Mouse (Mus musculus) R1 (cell line): ENCODE results near the gene Psd.

Experiments used
- DNase-seq: peaks from one replicate; pipeline ENCODE4 v3.0.0-alpha.2; 2018; ENCODE audit warnings: low read depth, low spot score

The Psd gene

DNA sequence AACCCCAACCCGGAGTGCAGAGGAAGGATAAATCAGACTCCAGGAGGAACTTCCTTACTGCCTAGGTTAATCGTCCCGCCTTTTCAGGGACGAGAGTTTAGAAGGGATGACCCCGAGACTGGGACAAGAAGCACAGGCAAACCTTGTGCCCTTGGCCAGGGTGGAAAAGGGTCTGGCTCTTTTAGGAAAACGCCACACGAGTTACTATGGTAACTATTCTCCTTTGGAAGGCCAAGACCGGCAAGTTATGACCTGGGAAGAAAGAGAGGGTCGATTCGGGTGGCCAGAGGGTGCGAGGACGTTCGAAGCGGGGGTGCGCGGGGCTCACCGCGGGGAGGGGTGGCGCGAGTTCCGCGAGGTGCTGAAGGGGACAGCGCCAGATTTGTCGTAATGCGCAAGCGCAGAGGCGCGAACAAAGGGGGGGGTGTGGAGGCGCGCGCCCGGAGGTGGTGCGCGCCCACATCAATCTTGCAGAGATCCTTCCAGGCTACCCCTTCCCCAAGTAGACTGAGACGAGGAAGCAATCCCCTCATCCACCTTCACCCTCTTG is at the start of gene Psd:
Psd (minus strand) TSS at position 401 of the 550 bp plus-strand sequence.
- peak; percentile 70 for DNase-seq

DNA sequence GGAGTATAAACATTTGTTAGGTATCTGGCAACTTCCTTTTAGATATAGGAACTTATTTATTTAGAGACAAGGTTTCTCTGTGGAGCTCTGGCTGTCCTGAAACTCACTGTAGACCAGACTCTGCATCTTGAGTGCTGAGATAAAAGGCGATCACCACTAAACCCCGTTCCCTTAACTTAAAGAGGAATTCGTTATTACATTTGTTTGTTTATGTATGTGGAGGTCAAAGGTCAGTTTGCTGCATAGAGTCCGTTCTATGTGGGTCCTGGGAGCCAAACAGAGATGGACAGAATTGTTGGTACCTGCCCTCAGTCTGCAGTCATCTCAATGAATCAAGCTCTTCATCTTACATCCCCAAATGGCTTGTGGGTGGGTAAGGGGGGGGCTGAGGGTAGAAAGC is 48.9 kb upstream of the Psd start:
- DNase-seq: no peak

DNA sequence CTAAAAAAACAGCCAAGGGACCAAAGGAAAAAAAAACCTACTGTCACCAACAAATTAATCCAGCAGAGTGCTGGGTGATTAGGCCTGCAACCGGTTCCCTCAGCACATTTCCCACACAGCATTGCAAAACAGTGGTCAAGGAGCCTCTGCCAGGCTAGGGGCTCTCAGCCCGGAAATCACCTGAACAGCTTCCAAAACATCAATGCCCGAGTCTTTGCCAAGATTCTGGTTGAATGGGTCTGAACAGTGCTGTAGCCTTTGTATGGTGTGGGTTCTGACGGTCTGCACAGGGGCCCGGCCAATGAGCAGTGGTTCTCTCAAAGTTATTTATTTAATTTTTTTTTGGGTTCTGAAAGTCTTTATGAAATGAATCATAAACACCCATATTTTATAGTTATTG is 48.5 kb upstream of the Psd start:
- DNase-seq: no peak

DNA sequence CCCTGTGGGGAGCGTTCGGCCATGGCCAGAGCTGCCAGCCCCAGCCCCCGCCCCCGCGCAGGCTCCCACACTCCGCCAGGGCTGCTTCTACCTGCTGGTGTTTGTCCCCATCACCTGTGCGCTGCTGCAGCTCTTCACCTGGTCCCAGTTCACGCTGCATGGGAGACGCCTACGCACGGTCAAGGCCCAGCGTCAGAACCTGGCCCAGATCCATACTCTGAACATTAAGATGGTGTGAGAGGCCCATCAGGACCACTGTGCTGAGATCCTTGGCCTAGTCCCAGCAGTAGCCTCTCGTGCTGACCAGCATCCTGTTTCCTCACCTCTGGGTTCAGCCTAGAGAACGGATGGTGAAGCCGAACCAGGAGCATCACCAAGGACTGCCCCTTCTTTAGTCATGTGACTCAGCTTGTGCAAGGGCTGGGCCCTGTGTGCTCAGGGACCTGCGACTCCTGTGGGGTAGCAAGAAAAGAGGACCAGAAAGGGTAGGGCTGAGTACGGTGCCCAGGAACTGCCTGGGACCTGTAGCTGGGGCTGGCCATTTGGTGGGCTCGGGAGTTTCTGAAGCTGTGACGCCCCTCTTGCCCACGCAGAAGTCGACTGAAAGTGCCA is 47.6 kb upstream of the Psd start:
- DNase-seq: peak; percentile 56

DNA sequence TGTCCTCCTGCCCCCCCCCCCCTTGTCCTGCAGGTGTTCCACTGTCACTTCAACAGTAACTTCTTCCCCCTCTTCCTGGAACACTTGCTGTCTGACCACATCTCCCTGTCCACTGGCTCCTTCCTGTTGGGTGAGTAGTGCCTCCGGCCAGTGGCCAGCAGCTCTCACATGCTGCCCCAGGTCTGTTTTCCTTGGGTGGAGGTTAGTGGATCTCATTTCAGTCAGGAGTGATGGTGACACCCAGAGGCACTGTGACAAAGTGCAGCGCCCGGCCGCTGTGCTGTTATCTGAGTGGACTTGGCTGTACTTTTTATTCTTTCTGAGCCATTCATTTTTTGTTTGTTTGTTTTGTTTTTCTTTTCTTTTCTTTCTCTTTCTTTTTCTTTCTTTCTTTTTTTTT is 42.2 kb upstream of the Psd start:
- DNase-seq: peak; percentile 26

DNA sequence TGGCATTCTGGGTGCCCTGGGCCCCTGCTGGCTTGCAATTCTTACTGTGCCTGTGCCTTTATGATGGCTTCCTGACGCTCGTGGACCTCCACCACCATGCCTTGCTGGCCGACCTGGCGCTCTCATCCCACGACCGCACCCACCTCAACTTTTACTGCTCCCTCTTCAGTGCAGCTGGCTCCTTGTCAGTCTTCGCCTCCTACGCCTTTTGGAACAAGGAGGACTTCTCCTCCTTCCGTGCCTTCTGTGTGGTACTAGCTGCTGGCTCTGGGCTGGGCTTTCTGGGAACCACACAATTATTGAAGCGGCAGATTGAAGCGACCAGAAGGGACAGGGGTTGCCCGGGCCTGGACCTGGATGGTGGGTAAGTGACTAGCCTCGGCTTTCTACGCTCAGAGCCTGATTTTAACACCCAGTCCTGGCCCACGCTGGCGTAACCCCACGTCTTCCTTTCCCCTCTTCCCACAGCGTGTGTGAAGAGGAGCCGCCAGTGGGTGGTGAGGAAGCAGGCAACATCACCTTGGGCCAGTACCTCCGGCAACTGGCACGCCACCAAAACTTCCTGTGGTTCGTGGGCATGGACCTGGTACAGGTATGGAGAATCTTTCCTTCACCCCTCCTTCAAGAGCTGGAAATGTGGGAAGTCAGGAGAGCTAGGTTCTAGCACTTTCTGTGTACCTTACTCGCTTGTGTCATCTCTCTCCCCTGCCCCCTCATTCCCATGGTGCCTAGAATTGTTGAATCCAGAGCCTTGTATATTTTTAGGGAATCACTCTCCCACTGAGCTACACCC is 41.0 kb upstream of the Psd start:
- DNase-seq: no peak

DNA sequence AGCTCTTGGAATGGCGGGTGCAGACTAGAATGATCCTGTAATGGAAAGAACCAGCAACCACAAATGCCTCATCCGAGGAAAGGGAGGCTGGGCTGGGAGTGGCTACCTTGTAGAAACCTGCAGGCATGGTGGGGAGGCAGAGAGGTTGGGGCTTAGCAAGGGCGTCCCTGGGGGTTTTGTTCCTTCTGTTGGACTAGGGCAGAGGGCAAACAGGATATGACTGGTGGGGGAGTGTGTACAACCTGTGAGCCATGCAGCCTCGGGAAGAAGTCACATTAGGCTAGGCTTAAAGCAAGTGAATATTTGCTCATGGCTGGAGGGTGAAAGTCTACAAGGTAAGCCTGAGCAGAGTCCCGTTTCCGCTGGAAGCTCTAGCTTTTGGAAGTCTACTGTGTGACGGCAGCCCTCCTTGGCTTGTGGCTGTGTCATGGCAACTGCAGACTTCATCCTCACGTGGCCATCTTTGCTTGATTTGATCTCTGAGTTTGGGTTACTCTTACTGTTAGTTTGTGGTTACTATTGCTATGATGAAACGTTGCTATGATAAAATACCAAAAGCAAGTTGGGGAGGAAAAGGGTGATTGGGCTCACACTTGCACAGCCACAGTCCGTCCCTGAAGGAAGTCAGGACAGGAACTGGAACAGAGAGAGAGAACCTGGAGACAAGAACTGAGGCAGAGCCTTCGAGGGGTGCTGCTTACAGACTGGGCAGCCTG is 36.5 kb upstream of the Psd start:
- DNase-seq: peak; percentile 20

DNA sequence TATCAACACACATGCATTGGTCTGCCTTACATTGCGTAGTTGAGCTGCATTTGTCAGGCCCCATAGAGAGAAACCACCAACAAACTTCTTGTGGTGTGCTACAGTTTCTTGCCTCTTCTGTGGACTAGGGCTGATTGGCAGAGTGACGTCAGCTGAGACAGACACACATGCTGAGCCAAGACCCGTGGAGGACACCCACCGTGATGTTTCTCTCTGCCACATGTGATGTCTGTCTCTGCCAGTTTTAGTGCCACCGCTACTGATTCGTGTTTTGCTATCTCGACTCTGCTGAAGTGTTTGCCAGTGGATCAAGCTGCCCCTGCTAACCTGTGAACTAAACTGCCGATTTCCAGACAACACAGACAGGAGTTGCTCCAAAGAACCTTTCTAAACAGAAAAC is 35.1 kb upstream of the Psd start:
- DNase-seq: no peak

DNA sequence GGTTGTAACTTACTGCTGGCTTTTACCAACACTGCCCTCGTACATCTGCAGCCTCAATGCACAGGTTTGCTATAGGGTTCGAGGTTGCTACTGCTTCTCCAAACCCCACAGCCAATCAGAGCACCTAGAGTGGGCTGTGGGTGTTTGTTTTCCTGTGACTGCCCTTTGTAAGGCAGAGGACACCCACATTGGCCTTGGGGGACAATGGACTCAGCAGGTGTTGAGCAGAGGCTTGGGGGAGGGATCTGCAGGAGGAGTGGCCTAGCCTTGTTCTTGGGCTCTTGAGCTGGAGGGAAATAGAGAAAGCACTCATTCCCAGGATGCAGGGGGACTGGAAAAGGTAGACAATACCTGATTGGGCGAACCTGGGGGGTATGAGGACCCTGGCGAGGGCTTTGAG is 31.4 kb upstream of the Psd start:
- peak; percentile 88 for DNase-seq

DNA sequence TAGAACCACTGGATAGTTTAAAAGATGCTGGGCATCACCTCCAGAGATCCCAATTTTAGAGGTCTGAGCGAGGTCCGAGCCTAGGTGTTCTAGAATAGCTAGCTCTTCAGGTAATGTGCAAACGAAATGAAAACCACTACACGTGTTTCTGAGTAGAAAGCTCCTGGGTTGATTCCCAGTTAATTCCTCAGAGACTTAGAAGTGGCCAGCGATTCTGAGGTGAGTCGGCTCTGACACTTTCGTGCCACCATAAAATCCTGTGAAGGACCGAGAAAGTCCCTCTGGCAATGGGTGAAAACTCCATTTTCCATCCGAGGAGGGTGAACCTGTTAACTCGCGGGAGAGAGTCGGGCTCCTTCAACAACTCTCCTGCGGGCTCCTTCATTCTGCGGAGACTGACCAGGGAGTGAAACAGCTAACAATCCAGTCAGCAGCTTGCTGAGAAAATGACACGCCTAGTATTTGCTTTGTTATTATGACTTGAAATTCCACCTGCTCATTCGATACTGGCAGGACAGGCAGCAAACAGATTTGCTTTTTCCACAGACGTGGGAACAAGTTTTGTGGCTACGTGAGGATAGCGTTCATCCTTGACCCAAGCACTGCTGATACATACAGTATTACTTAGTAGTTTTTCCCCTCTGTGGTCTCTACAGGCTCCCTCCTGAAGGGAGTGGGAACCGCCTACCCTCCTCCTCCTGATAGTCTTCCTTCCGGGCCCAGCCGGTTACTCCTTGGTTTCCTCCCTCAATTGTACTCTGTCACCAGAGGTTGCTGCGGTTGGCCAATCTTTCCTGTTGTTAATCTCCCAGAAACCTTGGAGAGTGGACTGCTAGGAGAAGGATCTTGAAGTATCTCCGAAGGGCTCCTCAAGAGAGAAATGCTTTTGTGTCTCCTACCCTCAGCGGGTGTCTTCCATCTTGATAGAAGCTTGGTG is 30.7 kb upstream of the Psd start:
- DNase-seq: peak; percentile 77

DNA sequence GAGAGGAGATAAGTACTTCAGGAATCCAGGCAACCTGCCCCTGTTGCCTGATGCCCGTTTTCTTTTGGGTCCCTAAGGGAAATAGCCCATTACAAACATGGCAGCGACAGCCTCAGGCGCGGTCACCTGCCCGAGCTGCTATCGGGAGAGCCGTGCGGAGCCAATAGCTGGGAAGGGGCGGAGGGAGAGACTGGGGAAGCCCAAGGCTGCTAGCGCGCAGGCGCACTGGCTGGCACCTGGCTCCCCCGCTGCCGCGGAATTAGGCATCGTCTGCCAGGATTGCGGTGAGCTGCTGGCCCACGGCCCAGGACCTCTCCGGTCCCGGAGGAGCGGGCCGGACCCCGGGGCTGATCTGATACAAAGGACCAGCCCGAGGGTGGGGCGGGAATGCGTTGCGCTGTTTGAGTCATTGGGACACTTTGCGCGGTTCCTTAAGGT is 29.8 kb upstream of the Psd start:
- peak; percentile 96 for DNase-seq

DNA sequence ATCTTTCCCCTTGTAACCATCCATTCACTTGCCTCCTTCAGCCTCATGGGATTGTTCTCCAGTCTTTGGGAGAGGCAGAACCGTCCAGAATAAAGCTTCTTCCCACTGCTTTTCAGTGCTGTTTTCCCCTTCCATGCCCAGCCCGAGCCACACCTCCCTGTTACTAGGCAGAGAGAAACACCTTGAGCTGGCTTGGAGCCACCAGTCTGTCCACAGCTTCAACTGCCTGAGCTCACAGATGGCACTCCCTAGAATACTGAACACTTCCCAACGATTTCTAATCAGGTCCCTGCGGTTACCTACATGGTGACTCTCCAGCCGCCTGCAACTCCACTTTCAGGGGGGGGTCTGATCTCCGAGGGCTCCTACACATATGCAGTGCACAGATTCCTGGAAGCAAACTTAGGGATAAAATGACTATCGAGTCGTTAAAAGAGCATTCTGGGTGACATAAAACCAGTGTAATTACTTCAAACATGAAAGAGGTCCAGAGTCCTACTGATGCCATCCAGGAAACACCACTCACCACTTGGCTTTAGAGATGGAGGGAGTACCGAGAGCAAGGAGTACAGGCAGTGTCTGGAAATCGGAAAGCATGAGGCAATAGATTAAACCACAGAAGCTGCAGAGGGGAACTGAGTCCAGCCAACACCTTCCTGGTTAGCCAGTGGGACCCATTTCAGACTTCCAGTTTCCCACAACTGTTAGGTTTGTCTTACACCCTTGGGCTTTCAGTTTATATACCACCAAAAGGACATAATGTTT is 23.4 kb upstream of the Psd start, which contains the start of gene 2310034G01Rik:
2310034G01Rik (minus strand) TSS at position 135 of the 765 bp plus-strand sequence.
- DNase-seq: no peak

DNA sequence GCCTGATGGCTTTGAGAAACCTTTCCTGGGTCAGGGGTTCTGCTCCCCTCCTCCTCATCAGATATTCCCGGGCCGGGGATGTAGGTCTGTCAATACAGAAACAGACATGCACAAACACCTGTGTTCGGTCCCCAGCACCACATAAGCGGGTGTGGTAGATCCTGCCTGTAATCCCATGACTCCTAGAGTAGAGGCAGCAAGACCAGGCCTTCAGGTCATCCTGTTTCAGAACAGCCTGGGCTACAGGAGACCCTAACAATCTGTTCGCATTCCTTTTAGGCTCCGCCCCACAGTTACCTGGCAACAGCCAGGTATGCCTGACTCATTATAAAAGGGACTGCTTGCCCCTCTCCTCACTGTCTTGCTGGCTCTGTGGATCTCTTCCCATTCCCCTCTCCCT is 22.6 kb upstream of the Psd start:
- DNase-seq: peak; percentile 51

DNA sequence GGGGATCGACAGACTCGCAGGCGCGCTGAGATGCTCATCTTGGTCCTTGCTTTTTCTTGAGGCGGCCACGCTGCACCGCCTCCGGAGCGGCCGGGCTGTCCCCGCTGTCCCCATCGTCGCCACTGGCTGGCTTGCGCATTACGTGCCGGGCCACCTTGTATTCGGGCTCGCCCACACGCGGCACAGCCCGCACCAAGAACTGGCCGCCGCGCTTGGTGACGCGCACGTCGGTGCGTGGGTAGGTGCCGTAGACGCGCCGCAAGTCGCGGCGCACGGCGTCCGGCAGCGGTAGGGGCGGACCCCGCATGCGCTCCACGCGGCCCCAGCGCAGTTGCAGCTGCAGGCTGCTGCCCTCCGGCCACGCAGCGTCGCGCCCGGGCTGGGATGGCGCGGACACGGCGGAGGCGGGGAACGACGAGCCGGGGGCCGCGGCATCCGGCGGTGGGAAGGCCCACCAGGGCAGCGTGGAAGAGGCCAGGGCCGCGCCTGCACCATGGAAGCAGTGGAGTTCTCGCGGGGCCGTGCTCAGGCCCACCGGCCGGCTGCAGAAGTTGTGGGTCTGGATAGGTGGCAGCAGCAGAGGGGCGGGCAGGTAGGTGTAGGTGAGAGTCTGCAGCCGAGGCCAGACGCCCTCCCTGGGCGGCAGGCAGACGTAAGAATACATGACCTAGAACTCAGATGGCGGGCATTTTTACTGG is 22.0 kb upstream of the Psd start:
- DNase-seq: peak; percentile 77

DNA sequence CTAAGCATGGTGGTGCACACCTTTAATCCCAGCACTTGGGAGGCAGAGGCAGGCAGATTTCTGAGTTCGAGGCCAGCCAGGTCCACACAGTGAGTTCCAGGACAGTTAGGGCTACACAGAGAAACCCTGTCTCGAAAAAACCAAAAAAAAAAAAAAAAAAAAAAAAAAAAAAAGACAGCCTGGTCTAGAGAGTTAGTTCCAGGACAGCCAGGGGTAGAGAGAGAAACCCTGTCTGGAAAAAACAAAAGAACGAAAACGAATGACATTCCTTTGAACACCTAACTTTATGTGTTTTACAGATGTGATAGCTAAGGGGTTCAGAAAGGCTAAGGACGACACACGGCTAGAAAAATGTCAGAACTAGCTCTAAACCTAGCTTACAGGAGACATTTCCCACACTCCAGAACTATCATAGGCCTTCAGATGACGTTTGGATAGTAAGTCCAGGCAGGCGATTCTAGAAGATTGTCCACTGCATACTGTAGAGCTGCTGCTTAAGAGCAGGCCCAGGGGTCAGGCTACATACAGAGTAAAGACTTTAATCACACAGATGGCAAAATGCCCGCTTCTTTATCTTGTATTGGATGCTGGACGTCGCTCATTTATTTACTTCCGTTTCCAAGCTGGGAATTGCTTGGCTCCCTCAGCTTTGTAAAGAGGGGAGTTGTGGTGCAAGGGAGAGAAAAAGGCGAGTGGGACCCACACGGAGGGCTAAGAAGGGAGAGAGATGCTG is 21.1 kb upstream of the Psd start:
- no peak for DNase-seq

DNA sequence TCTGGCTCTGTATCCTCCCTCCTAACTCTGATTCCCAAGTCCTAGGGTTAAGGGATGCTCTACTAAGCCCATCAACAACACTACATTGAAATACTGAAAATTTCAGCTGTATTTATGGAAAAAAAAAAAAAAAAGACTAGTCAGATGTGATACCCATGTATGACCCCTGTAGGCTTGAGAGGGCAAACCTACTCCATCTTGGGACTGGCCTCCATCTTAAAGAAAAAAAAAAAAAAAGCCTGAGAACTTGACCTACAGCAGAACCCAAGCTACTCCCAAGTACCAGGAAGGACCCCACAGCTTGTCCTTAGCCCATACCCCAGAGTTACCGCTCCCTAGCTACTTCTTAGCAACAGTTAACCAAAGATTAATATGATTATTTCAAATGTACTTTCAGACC is 20.2 kb upstream of the Psd start:
- no peak for DNase-seq

DNA sequence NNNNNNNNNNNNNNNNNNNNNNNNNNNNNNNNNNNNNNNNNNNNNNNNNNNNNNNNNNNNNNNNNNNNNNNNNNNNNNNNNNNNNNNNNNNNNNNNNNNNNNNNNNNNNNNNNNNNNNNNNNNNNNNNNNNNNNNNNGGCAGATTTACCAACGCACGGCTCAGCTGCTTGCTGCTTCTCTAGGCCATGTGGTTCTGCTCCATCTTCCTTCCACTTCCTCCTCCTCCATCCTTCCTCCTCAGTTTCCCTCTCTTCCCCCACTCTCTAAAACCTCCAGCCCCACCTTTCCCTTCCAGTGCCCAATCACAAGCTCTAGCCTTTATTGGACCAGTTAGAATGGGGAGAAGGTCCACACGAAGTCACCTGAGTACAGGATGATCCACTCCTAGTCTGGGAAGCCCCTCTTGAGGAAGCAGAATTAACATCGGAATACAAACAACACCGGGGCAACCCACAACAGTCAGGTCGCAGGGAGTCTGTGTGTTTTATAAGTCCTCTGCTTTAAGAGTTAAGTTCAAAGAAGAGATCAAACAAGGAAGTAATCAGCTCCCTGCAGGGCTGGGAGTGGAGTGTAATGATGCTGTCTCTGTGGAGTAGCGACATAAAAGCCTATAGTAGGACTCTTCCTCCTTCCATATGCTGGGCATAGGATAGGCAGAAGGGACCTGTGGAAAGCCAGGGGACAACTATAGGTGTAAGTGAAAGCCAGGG is 17.9 kb upstream of the Psd start:
- peak; percentile 10 for DNase-seq

DNA sequence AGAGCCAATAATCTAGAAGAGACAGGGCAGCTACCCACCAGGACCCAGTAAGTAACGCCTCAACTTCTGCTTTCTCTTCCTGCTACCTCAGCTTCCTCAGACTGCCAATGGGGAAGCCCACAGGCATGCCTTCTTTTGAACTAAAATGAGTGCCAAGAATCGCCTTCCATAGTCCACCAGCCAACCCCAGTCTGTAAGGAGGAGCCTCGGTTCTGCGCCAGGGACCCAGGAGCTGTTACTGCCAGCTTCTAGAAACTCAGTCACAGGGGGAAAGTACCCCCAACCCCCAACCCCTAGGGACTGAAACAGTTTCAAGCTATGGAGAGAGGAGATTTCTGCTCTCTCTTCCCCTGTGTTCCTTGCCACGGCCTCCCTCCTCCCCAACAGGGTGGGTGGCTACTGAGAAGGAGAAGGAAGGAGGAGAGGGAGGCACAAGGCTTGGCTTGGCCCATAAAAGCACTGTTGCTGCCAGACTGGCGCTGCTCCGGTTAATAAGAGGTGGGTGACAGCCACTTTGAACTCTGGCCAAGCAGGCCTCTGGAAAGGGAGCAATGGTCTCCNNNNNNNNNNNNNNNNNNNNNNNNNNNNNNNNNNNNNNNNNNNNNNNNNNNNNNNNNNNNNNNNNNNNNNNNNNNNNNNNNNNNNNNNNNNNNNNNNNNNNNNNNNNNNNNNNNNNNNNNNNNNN is 12.5 kb upstream of the Psd start:
- no peak for DNase-seq
